Mouse (Mus musculus) spleen, adult 2 months (tissue): ENCODE data around the gene Rasgrp3. TPM values are rescaled to one million over a fixed set of nuclear protein-coding genes. Genes with fewer than 3 reads are reported as not detected.

Experiments used
- DNase-seq, 2 experiments: peaks; one replicate each; pipeline versions ENCODE4 v3.0.0 to v3.0.0-alpha.2; 2012 to 2021; ENCODE audit warnings: low spot score in 2 of 2, low read depth in 1 of 2
- H3K27ac ChIP-seq: fragments of 200-500 bp; 2 replicates; pipeline ENCODE4 v1.5.1; 2012; ENCODE audit warnings: low read length, inconsistent platforms; ENCODE audit not compliant: insufficient read depth
- H3K27me3 ChIP-seq: fragments of 200-500 bp; 2 replicates; pipeline ENCODE4 v1.6.1; 2012; ENCODE audit warnings: mild to moderate bottlenecking, moderate library complexity, low read length, inconsistent platforms; ENCODE audit not compliant: control insufficient read depth, insufficient read depth
- H3K36me3 ChIP-seq: fragments of 200-500 bp; 2 replicates; pipeline ENCODE4 v1.6.1; 2012; ENCODE audit warnings: mild to moderate bottlenecking, low read length, inconsistent platforms; ENCODE audit not compliant: control insufficient read depth, insufficient read depth
- H3K4me1 ChIP-seq: fragments of 200-500 bp; 2 replicates; pipeline ENCODE4 v1.6.1; 2011; ENCODE audit warnings: inconsistent platforms; ENCODE audit not compliant: control insufficient read depth, insufficient read depth, insufficient read length
- H3K4me3 ChIP-seq: fragments of 200-500 bp; 2 replicates; pipeline ENCODE4 v1.5.1; 2011; ENCODE audit warnings: mild to moderate bottlenecking, inconsistent platforms; ENCODE audit not compliant: insufficient read depth, insufficient read length; ENCODE audit errors: extremely low read depth
- CTCF ChIP-seq: fragments of 200-500 bp; IDR thresholded peaks from 2 replicates; pipeline ENCODE4 v1.5.1; 2011; ENCODE audit warnings: mild to moderate bottlenecking, inconsistent platforms; ENCODE audit not compliant: insufficient read depth, insufficient read length, insufficient replicate concordance; ENCODE audit errors: extremely low read depth
- POLR2A ChIP-seq: fragments of 200-500 bp; IDR thresholded peaks from 2 replicates; pipeline ENCODE4 v1.6.1; 2011; ENCODE audit warnings: low read depth, low read length, inconsistent platforms
- WGBS: fragments of 180-500 bp; shearing (Covaris S2); methylation state at CpG from one replicate; pipeline ENCODE4 v1.1.7; 2018; 5-methylcytosine and 5-hydroxymethylcytosine counted together
- polyA plus RNA-seq: library from polyadenylated mRNA; depleted of rRNA; stranded (reverse); fragments of >200 nt; gene quantifications from 2 replicates; pipeline ENCODE4 v1.2.3, GENCODE M21; 2012

Gene Rasgrp3
- polyA plus RNA-seq, 1 experiment: 9.8 TPM

DNA sequence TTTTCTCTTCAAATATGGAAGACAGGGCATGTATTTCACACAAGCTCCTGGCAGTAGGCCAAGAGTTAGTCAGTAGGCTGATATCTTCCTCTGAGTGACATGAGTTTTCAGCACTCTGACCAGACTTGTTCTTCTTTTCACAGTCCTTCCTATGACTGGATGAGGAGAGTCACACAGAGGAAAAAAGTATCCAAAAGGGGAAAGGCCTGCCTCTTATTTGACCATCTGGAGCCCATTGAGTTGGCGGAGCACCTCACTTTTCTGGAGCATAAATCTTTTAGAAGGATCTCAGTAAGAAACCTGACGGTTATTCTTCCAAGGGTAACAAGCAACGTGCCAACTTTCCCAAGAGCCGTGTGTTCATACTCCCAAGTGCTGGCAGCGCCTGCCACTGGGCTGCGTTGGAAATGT lies 62.5 kb downstream of the Rasgrp3 start:
- no peak for DNase-seq
- Histone ChIP-seq H3K4me3 (no peak overlapping the region), H3K27me3 (no peaks in the 10 kb centered on the region), H3K4me1 (no peaks in the 10 kb centered on the region), H3K27ac (no peak overlapping the region), H3K36me3 (peaks cover 11% of the 10 kb centered on the region)
- TF ChIP-seq CTCF: no peak
- no peak for TF ChIP-seq POLR2A
- 93% methylated on average over 6 of the region's 6 CpGs for WGBS

GRCm38 (mm10) chr17:75503031-75503430 lies 67.3 kb downstream of the Rasgrp3 start:
- 86% methylated on average over 3 of the region's 3 CpGs for WGBS
- Histone ChIP-seq H3K27me3 (no peaks in the 10 kb centered on the region), H3K27ac (no peak overlapping the region), H3K4me1 (peaks cover 16% of the 10 kb centered on the region), H3K36me3 (peaks cover 13% of the 10 kb centered on the region), H3K4me3 (no peak overlapping the region)
- TF ChIP-seq CTCF (no peak), POLR2A (no peak)
- no peak for DNase-seq

- peak in 1 of 2 experiments; percentile 53 for DNase-seq
- Histone ChIP-seq H3K27ac (peak overlapping the region; percentile 85), H3K36me3 (peaks cover 15% of the 10 kb centered on the region), H3K27me3 (no peaks in the 10 kb centered on the region), H3K4me1 (peaks cover 20% of the 10 kb centered on the region), H3K4me3 (no peak overlapping the region)
- WGBS: 20% methylated on average over 5 of the region's 5 CpGs
- TF ChIP-seq POLR2A (no peak), CTCF (no peak)
These were observed 69.4 kb downstream of the Rasgrp3 start for GRCm38 (mm10) chr17:75505053-75505452.

- Histone ChIP-seq H3K27me3 (no peaks in the 10 kb centered on the region), H3K27ac (peak overlapping the region; percentile 87), H3K4me3 (no peak overlapping the region), H3K36me3 (peaks cover 15% of the 10 kb centered on the region), H3K4me1 (peaks cover 20% of the 10 kb centered on the region)
- 51% methylated on average over 10 of the region's 10 CpGs for WGBS
- peak in 1 of 2 experiments; percentile 39 for DNase-seq
- TF ChIP-seq CTCF (no peak), POLR2A (no peak)
These were observed 70.5 kb downstream of the Rasgrp3 start for GRCm38 (mm10) chr17:75506097-75506675.

- H3K27ac ChIP-seq: peak overlapping the region; percentile 87
- TF ChIP-seq POLR2A (no peak), CTCF (no peak)
- H3K4me3 ChIP-seq: peak overlapping the region; percentile 22; the same call in 1 of the 2 replicates
- DNase-seq: no peak
- no peaks in the 10 kb centered on the region for H3K27me3 ChIP-seq
- H3K4me1 ChIP-seq: peaks cover 20% of the 10 kb centered on the region
- 68% methylated on average over 10 of the region's 10 CpGs for WGBS
- H3K36me3 ChIP-seq: peaks cover 12% of the 10 kb centered on the region
These were observed 71.3 kb downstream of the Rasgrp3 start for GRCm38 (mm10) chr17:75506708-75507641.

DNA sequence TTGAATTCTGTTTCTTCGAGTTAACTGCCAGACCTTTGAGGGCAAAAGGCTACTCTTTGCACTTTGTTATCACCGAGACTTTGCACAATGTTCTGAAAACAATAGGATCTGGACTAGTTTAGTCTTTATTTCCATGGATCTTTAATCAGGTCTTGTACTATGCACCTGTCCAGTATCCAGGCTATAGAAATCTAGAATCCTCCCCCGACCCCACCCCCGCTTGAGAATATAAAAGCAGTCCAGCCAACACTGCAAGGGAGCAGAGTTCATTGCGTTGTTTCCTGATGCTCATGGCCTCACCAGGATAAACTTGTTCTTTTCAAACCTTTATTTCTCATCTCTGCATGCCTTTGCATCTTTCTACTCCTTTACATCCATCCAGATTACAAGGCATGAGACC lies 73.6 kb downstream of the Rasgrp3 start:
- H3K4me1 ChIP-seq: peaks cover 18% of the 10 kb centered on the region
- H3K36me3 ChIP-seq: peaks cover 17% of the 10 kb centered on the region
- TF ChIP-seq POLR2A (no peak), CTCF (no peak)
- no peak overlapping the region; the same call in 1 of the 2 replicates for H3K4me3 ChIP-seq
- H3K27ac ChIP-seq: no peak overlapping the region
- no peak for DNase-seq
- no peaks in the 10 kb centered on the region for H3K27me3 ChIP-seq
- whole genome bisulfite sequencing: 94% methylated on average over 5 of the region's 5 CpGs

DNA sequence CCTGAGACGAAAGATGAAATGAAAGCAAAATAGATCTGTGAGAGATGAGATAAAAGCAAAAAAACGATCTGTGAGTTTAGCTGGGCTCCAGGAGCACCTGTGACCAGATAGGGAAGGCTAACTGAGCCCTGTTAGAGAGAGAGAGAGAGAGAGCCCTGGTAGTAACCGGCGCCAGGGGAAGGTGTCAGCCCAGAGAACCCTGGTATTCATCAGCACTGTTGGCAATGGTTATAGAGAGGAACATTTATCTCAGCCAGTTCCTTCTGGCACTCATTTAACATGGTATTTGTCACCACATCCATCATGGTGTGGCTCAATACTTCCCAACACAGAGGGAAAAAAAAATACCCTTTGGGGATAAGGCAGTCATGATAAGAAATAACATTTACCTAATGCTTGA lies 80.9 kb downstream of the Rasgrp3 start:
- Histone ChIP-seq H3K4me1 (peaks cover 13% of the 10 kb centered on the region; the same call in 1 of the 2 replicates), H3K27ac (no peak overlapping the region), H3K27me3 (no peaks in the 10 kb centered on the region), H3K36me3 (peaks cover 11% of the 10 kb centered on the region; the same call in 1 of the 2 replicates), H3K4me3 (no peak overlapping the region)
- no peak for TF ChIP-seq POLR2A
- TF ChIP-seq CTCF: no peak
- WGBS: 72% methylated on average over 4 of the region's 4 CpGs
- no peak for DNase-seq
